Mouse (Mus musculus): Measurements from ENCODE around the gene Psma5. TPM values are rescaled to one million over a fixed set of nuclear protein-coding genes. Genes with fewer than 3 reads are reported as not detected.
A peak's percentile ranks its signal among the peaks of the same experiment; 100 is the strongest.

The Psma5 gene
- polyA plus RNA-seq, 1 experiment, result 191 TPM

DNA sequence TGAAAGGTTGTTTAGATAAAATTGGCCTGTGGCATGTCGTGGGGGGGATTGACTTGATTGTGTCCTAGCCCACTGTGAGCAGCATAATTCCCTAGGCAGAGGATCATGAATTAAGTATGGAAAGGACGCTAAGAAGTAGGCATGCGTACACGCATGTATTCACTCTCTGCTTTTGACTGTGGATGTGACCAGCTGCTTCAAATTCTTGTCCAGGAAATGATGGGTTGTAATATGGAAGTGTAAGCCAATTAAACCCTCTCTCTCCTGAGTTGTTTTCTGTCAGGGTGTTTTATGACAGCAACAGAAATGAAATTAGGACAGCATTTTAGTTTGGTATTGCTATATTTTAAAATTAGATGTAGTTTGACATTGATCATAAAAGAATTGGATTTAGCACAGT is 68.1 kb downstream of the Psma5 start:
- no peak for TF ChIP-seq POLR2AphosphoS2 (IDR thresholded peaks at IDR 0.05; ENCODE audit: insufficient read length, low read depth)
- TF ChIP-seq MYOG (IDR thresholded peaks at IDR 0.05; ENCODE audit: control insufficient read depth in 1 of 3, insufficient read depth in 1 of 3, insufficient read length in 2 of 3, low read depth in 2 of 3), result no peak
- TF ChIP-seq TCF3 (IDR thresholded peaks at IDR 0.05; ENCODE audit: insufficient read length, low read depth), result no peak
- no peak for TF ChIP-seq SRF (IDR thresholded peaks at IDR 0.05; ENCODE audit: control insufficient read depth, insufficient read length, low read depth)
- TF ChIP-seq POLR2A (IDR thresholded peaks at IDR 0.05; ENCODE audit: insufficient read length, low read depth), result no peak
- TF ChIP-seq USF1 (IDR thresholded peaks at IDR 0.05; ENCODE audit: low read depth), result no peak
- no peak for TF ChIP-seq E2F4 (IDR thresholded peaks at IDR 0.05; ENCODE audit: insufficient read depth)
- no peak overlapping the region for H3K4me2 ChIP-seq (ENCODE audit: low read depth)
- H3ac ChIP-seq (ENCODE audit: control insufficient read depth, insufficient read length), result no peak overlapping the region
- H3K36me3 ChIP-seq (ENCODE audit: control insufficient read depth, insufficient read depth), result no peaks in the 10 kb centered on the region
- no peaks in the 10 kb centered on the region for H3K79me2 ChIP-seq (ENCODE audit: control insufficient read depth, insufficient read depth)
- H3K4me3 ChIP-seq, result no peak overlapping the region
- no peaks in the 10 kb centered on the region for H3K27me3 ChIP-seq (ENCODE audit: control insufficient read depth, insufficient read depth, insufficient read length)

- Histone ChIP-seq H3K27me3 (ENCODE audit: control insufficient read depth, insufficient read depth, insufficient read length) (no peaks in the 10 kb centered on the region), H3K4me3 (no peak overlapping the region)
These were observed 68.8 kb downstream of the Psma5 start for GRCm38 (mm10) chr3:108325521-108325920.

DNA sequence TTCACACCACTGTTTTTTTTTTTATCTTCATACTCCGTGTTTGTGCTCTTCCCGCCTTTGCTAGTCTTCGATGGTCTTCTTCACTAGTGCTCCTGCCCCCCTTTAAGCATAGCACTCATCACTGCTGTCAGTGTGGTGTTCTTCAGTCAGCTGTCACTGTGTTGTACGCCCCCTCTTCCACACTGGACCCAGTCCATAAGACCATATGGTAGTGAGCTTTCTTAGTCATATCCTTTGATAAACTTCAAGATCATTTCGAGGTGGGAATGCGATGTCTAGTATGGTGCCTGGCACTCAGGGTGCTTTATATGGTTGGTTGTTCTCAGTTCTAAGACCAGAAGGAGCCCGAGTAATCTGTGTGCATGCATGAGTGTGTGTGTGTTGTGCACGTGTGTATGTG is 70.5 kb downstream of the Psma5 start:
- Histone ChIP-seq H3K4me3 (no peak overlapping the region), H3K36me3 (ENCODE audit: control insufficient read depth, insufficient read depth) (no peaks in the 10 kb centered on the region), H3K27me3 (ENCODE audit: control insufficient read depth, insufficient read depth, insufficient read length) (no peaks in the 10 kb centered on the region), H3ac (ENCODE audit: control insufficient read depth, insufficient read length) (no peak overlapping the region), H3K4me2 (ENCODE audit: low read depth) (no peak overlapping the region), H3K79me2 (ENCODE audit: control insufficient read depth, insufficient read depth) (no peaks in the 10 kb centered on the region)
- no peak for TF ChIP-seq MYOG (IDR thresholded peaks at IDR 0.05; ENCODE audit: control insufficient read depth in 1 of 3, insufficient read depth in 1 of 3, insufficient read length in 2 of 3, low read depth in 2 of 3)
- TF ChIP-seq MYOD1 (IDR thresholded peaks at IDR 0.05; ENCODE audit: control insufficient read depth in 1 of 3, insufficient read length in 2 of 3, low read depth in 2 of 3), result peak in 1 of 3 experiments; percentile 19

More at GRCm38 (mm10) chr3:108325521-108325920, 68.8 kb downstream of the Psma5 start:
- Histone ChIP-seq H3K79me2 (ENCODE audit: control insufficient read depth, insufficient read depth) (no peaks in the 10 kb centered on the region), H3ac (ENCODE audit: control insufficient read depth, insufficient read length) (no peak overlapping the region), H3K4me2 (ENCODE audit: low read depth) (no peak overlapping the region), H3K36me3 (ENCODE audit: control insufficient read depth, insufficient read depth) (no peaks in the 10 kb centered on the region)
- TF ChIP-seq MAX (IDR thresholded peaks at IDR 0.05; ENCODE audit: low read depth) (no peak), E2F4 (IDR thresholded peaks at IDR 0.05; ENCODE audit: insufficient read depth) (no peak)

- Histone ChIP-seq H3K4me2 (ENCODE audit: low read depth) (peak overlapping the region; percentile 58), H3K27me3 (ENCODE audit: control insufficient read depth, insufficient read depth, insufficient read length) (peaks cover 2% of the 10 kb centered on the region), H3K36me3 (ENCODE audit: control insufficient read depth, insufficient read depth) (no peaks in the 10 kb centered on the region), H3ac (ENCODE audit: control insufficient read depth, insufficient read length) (no peak overlapping the region), H3K4me3 (no peak overlapping the region), H3K79me2 (ENCODE audit: control insufficient read depth, insufficient read depth) (no peaks in the 10 kb centered on the region)
- TF ChIP-seq TCF12 (IDR thresholded peaks at IDR 0.05; ENCODE audit: insufficient read depth, poor library complexity, severe bottlenecking), result no peak
These were observed 71.2 kb downstream of the Psma5 start for GRCm38 (mm10) chr3:108327916-108328315.

DNA sequence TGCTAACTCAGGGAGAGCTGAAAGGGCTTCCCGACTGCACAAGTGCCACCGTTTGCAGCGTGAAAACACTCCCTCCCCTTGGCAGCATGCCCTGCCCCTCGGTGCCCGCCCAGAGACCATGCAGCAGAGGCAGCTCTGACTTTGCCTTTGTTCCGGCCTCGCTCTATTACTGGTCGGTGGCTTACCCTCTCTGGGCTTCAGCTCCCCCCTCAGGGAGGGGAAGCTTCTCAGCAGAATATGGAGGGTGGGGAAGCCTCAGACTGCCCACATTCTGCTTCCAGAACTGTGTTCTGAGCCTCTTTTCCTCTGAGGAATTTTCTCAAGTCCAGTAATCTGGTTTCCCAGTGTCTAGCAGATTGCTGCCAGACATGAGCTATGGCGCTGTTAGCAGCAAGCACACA is 71.7 kb downstream of the Psma5 start:
- H3K27me3 ChIP-seq (ENCODE audit: control insufficient read depth, insufficient read depth, insufficient read length), result peaks cover 6% of the 10 kb centered on the region
- H3K4me3 ChIP-seq, result no peak overlapping the region
- H3ac ChIP-seq (ENCODE audit: control insufficient read depth, insufficient read length), result no peak overlapping the region
- no peaks in the 10 kb centered on the region for H3K36me3 ChIP-seq (ENCODE audit: control insufficient read depth, insufficient read depth)
- H3K4me2 ChIP-seq (ENCODE audit: low read depth), result peak overlapping the region; percentile 58
- H3K79me2 ChIP-seq (ENCODE audit: control insufficient read depth, insufficient read depth), result no peaks in the 10 kb centered on the region
- TF ChIP-seq USF1 (IDR thresholded peaks at IDR 0.05; ENCODE audit: low read depth) (no peak), TCF3 (IDR thresholded peaks at IDR 0.05; ENCODE audit: insufficient read length, low read depth) (no peak), MYOG (IDR thresholded peaks at IDR 0.05; ENCODE audit: control insufficient read depth in 1 of 3, insufficient read depth in 1 of 3, insufficient read length in 2 of 3, low read depth in 2 of 3) (peak in 1 of 3 experiments; percentile 17), MAX (IDR thresholded peaks at IDR 0.05; ENCODE audit: low read depth) (no peak), TCF12 (IDR thresholded peaks at IDR 0.05; ENCODE audit: insufficient read depth, poor library complexity, severe bottlenecking) (no peak)

Other genes with a start within 250 kb of the Psma5 start
- gene Gstm1, start 239.0 kb upstream of the Psma5 start, polyA plus RNA-seq (2012; fragmentation: generic; extraction: Trizol), result 42.0 TPM
- 0.52 TPM for gene Gstm4, start 212.0 kb upstream of the Psma5 start, polyA plus RNA-seq (2012; fragmentation: generic; extraction: Trizol)
- gene Ampd2, start 170.3 kb upstream of the Psma5 start, polyA plus RNA-seq (2012; fragmentation: generic; extraction: Trizol), result 32.6 TPM
- 0.90 TPM for gene Gnat2, start 164.1 kb upstream of the Psma5 start, polyA plus RNA-seq (2012; fragmentation: generic; extraction: Trizol)
- gene Gnai3, start 110.8 kb upstream of the Psma5 start, polyA plus RNA-seq (2012; fragmentation: generic; extraction: Trizol), result 20.1 TPM
- gene Gpr61, start 102.0 kb upstream of the Psma5 start, polyA plus RNA-seq (2012; fragmentation: generic; extraction: Trizol), result 0.06 TPM
- gene Amigo1, start 70.6 kb upstream of the Psma5 start, polyA plus RNA-seq (2012; fragmentation: generic; extraction: Trizol), result 3.3 TPM
- gene Cyb561d1, start 55.7 kb upstream of the Psma5 start, polyA plus RNA-seq (2012; fragmentation: generic; extraction: Trizol), result 3.2 TPM
- gene Atxn7l2, start 46.0 kb upstream of the Psma5 start, polyA plus RNA-seq (2012; fragmentation: generic; extraction: Trizol), result 2.7 TPM
- 0.28 TPM for gene Sypl2, start 30.3 kb upstream of the Psma5 start, polyA plus RNA-seq (2012; fragmentation: generic; extraction: Trizol)
- 6.0 TPM for gene Sort1, start 27.2 kb downstream of the Psma5 start, polyA plus RNA-seq (2012; fragmentation: generic; extraction: Trizol)
- gene Mybphl, start 108.0 kb downstream of the Psma5 start, polyA plus RNA-seq (2012; fragmentation: generic; extraction: Trizol), result not detected
- 16.5 TPM for gene Psrc1, start 126.9 kb downstream of the Psma5 start, polyA plus RNA-seq (2012; fragmentation: generic; extraction: Trizol)
- gene Celsr2, start 158.6 kb downstream of the Psma5 start, polyA plus RNA-seq (2012; fragmentation: generic; extraction: Trizol), result not detected
- 685 TPM for gene Sars, start 188.3 kb downstream of the Psma5 start, polyA plus RNA-seq (2012; fragmentation: generic; extraction: Trizol)

Data from myocyte (in vitro differentiated cells).